Mouse (Mus musculus) MEL (cell line): ENCODE measurements around the gene Samd14.

Source experiments
- CHD2 ChIP-seq: IDR thresholded peaks from 2 replicates; pipeline ENCODE4 v1.6.1; 2011; ENCODE audit warnings: low read length, improper control_type of control experiment
- CTCF ChIP-seq, 3 experiments: IDR thresholded peaks in 2 of 3; conservative IDR thresholded peaks in 1 of 3; 2 replicates each; pipeline ENCODE4 v1.5.1; 2011 to 2012; ENCODE audit warnings: low read length in 3 of 3, low read depth in 2 of 3, mild to moderate bottlenecking in 2 of 3, improper control_type of control experiment in 1 of 3, inconsistent platforms in 1 of 3, mixed read lengths in 1 of 3, moderate library complexity in 1 of 3; ENCODE audit not compliant: control insufficient read depth in 1 of 3, insufficient read depth in 1 of 3, poor library complexity in 1 of 3, severe bottlenecking in 1 of 3
- ETS1 ChIP-seq: IDR thresholded peaks from 2 replicates; pipeline ENCODE4 v1.6.1; 2012; ENCODE audit warnings: low read depth, mild to moderate bottlenecking, inconsistent platforms, low read length, improper control_type of control experiment, moderate library complexity
- GABPA ChIP-seq: IDR thresholded peaks from 2 replicates; pipeline ENCODE4 v1.6.1; 2012; ENCODE audit warnings: low read depth, mild to moderate bottlenecking, inconsistent platforms, low read length, improper control_type of control experiment, moderate library complexity
- HCFC1 ChIP-seq: IDR thresholded peaks from 2 replicates; pipeline ENCODE4 v1.6.1; 2012; ENCODE audit warnings: low read depth, mild to moderate bottlenecking, inconsistent platforms, low read length, improper control_type of control experiment, moderate library complexity
- MAZ ChIP-seq: IDR thresholded peaks from 2 replicates; pipeline ENCODE4 v1.6.1; 2012; ENCODE audit warnings: low read depth, mild to moderate bottlenecking, inconsistent platforms, low read length, improper control_type of control experiment
- MEF2A ChIP-seq: IDR thresholded peaks from 2 replicates; pipeline ENCODE4 v1.6.1; 2014; ENCODE audit warnings: low read depth, mild to moderate bottlenecking, inconsistent platforms, low read length, improper control_type of control experiment; ENCODE audit not compliant: poor library complexity, insufficient replicate concordance, severe bottlenecking; ENCODE audit errors: extremely low read depth
- NELFE ChIP-seq: IDR thresholded peaks from 2 replicates; pipeline ENCODE4 v1.6.1; 2011; ENCODE audit warnings: low read depth, low read length, improper control_type of control experiment
- POLR2A ChIP-seq, 2 experiments: IDR thresholded peaks; 2 replicates each; pipeline ENCODE4 v1.6.1; 2011 to 2012; ENCODE audit warnings: low read length in 2 of 2, mild to moderate bottlenecking in 2 of 2, control low read depth in 1 of 2, improper control_type of control experiment in 1 of 2, low read depth in 1 of 2, moderate library complexity in 1 of 2; ENCODE audit not compliant: control insufficient read depth in 1 of 2, insufficient read depth in 1 of 2, poor library complexity in 1 of 2
- POLR2AphosphoS5 ChIP-seq: IDR thresholded peaks from 2 replicates; pipeline ENCODE4 v1.6.1; 2012; ENCODE audit warnings: low read depth, borderline replicate concordance, mild to moderate bottlenecking, inconsistent platforms, low read length, moderate library complexity, mixed read lengths
- TCF12 ChIP-seq: IDR thresholded peaks from 2 replicates; pipeline ENCODE4 v1.6.1; 2014; ENCODE audit warnings: low read depth, mild to moderate bottlenecking, inconsistent platforms, low read length, improper control_type of control experiment, moderate library complexity

DNA sequence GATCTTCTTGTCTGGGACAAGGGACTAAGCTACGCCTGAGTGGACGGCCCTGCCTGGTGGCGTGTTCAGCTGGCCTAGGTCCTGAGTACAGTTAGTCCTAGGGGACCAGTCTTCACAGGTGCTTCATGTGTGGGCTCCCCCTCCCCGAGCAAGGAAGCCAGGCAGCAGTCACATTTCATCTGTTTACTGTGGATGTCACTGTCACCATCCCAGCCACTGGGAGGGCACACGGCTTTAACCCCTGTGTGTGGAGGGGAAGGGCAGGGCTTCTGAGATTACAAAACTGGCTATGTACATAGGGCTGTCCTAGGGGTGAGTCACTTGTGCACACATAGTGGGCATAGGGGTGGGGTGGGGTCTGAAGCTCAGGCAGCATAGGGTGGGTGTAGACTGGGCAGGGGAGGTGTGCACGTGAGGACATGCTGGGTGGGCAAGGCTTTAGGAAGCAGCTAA lies 16.4 kb downstream of the Samd14 start:
- TF ChIP-seq POLR2A (IDR thresholded peaks at IDR 0.05; ENCODE audit: control insufficient read depth in 1 of 2, insufficient read depth in 1 of 2, low read depth in 1 of 2, low read length in 2 of 2, poor library complexity in 1 of 2): no peak; a peak in 1 of 4 replicates
- TF ChIP-seq GABPA: no peak
- no peak for TF ChIP-seq MEF2A
- TF ChIP-seq HCFC1: no peak
- no peak for TF ChIP-seq CTCF (IDR thresholded peaks at IDR 0.05 in 2 of 3, conservative IDR thresholded peaks at IDR 0.05 in 1 of 3; ENCODE audit: control insufficient read depth in 1 of 3, insufficient read depth in 1 of 3, low read depth in 2 of 3, low read length in 3 of 3, poor library complexity in 1 of 3, severe bottlenecking in 1 of 3)
- no peak for TF ChIP-seq CHD2
- TF ChIP-seq MAZ: 0 out of 2 replicates have a peak, but pooled peaks have one; percentile 29
- 0 out of 2 replicates have a peak, but pooled peaks have one; percentile 31 for TF ChIP-seq POLR2AphosphoS5
- no peak for TF ChIP-seq NELFE
- TF ChIP-seq TCF12: no peak
- no peak for TF ChIP-seq ETS1
